Mouse (Mus musculus) CH12.LX (cell line): ENCODE measurements at regions not wholly inside any gene's neighbourhood (a gene's known extent, or its start where the extent isn't known, plus 50 kb on each side); places are given as distances from the start of the nearest gene placed in this dataset.

Experiments used
- CTCF ChIP-seq, 2 experiments: IDR thresholded peaks in 1 of 2; conservative IDR thresholded peaks in 1 of 2; 2 replicates each; pipeline ENCODE4 v1.5.1; 2011 to 2012; ENCODE audit warnings: low read depth in 2 of 2, low read length in 2 of 2, improper control_type of control experiment in 1 of 2, inconsistent platforms in 1 of 2, mild to moderate bottlenecking in 1 of 2, moderate library complexity in 1 of 2
- POLR2A ChIP-seq: IDR thresholded peaks from 2 replicates; pipeline ENCODE4 v1.6.1; 2011; ENCODE audit warnings: low read depth, mild to moderate bottlenecking, improper control_type of control experiment, low read length
- ZC3H11A ChIP-seq: IDR thresholded peaks from 2 replicates; pipeline ENCODE4 v1.6.1; 2012; ENCODE audit warnings: low read depth, mild to moderate bottlenecking, inconsistent platforms, low read length, improper control_type of control experiment
- ZMIZ1 ChIP-seq: IDR thresholded peaks from 2 replicates; pipeline ENCODE4 v1.6.1; 2012; ENCODE audit warnings: low read depth, mild to moderate bottlenecking, inconsistent platforms, low read length, improper control_type of control experiment

DNA sequence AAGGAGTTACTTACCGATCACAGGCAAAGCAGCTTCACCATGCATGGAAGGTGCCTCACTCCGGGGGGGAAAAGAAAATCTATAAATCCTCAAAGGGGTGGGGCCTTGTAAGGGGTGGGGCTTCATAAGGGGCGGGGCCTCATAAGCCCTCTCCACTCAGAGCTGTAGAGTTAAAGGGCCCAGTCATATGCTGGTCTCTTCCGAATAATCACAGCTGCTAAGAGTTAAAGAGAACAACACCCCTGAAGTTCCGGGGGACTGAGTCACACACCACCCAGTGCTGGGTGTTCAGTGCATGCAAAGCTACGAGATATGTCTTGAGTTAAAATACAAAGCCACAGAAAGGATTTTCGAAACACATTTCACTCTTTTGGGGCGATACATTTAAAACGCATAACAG lies 134.1 kb upstream of the Kctd3 start:
- no peak for TF ChIP-seq CTCF (conservative IDR thresholded peaks at IDR 0.05 in 1 of 2, IDR thresholded peaks at IDR 0.05 in 1 of 2; ENCODE audit: low read depth in 2 of 2, low read length in 2 of 2)
- no peak for TF ChIP-seq POLR2A
- TF ChIP-seq ZMIZ1: no peak
- TF ChIP-seq ZC3H11A: no peak
